Mouse (Mus musculus): Measurements from ENCODE around the gene 4833439L19Rik.

- no peak for TF ChIP-seq POLR2A (IDR thresholded peaks at IDR 0.05; ENCODE audit: borderline replicate concordance, low read depth, low read length)
- no peak for TF ChIP-seq CTCF (IDR thresholded peaks at IDR 0.05; ENCODE audit: low read depth, low read length)
These were observed 63.1 kb downstream of the 4833439L19Rik start for GRCm38 (mm10) chr13:54501957-54502690.

Data from bone marrow macrophage, adult 2 months (primary cell).